In the genomic region with DNA sequence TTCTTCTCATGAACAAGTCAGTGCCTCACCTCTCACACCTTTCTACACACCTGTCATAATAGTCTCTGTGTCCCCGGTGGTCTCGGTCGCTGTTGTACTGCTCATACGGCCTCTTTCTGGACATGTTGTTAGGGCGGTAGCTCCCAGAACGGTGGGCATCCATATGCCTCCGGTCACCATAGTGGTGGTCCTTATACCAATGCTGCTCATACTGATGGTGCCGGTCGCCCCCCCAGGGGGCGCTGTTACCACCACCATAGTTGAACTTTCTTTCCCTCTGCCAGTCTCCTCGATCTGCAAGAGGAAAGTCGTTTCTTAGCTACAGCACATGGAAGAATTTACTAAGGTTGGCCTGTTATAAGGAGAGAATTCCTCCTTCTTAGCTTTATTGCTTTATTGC, we compare ENCODE assay signal across 10 mouse cellular contexts.
DNase-seq lines count a peak whose midpoint lies in the region; ATAC-seq and TF ChIP-seq lines count a peak whose summit lies in the region.
"Had no signal": no experiment of that assay in that cellular context is flagged by ENCODE, and none has a peak within 500 bp of the region (broad histone marks: within the 10 kb centered on the region; RNA-seq: fewer than 3 reads in every experiment).

No protein-coding gene starts in this region.

- in situ Hi-C loops in ES-E14 (cut with MboI; ENCODE audit: low sequenced_read_pairs in 2 of 2, unreplicated experiment in 2 of 2): no loop called here

- DNase-seq in adrenal gland, postnatal 14 days: peak; percentile 34
- DNase-seq in adrenal gland, adult 2 months: no peak
- no peak for DNase-seq in limb, embryonic 10.5 days (ENCODE audit: low spot score)
- DNase-seq in ES-E14 (ENCODE audit: low read depth, low spot score): peak; percentile 33
- DNase-seq in liver, embryonic 14.5 days (ENCODE audit: low read depth in 3 of 3, low spot score in 3 of 3): no peak
- DNase-seq in ovary, adult 18-20 months (ENCODE audit: low spot score): no peak
- DNase-seq in embryo, embryonic 10 days (ENCODE audit: low spot score): no peak
- DNase-seq: gastrocnemius, postnatal 36 days had no signal

- TF ChIP-seq CTCF in liver, embryonic 14.5 days (IDR thresholded peaks at IDR 0.05; ENCODE audit: low read depth): peak; percentile 56

- H3K4me3 ChIP-seq in limb, embryonic 13.5 days: no peak overlapping the region
- no peak overlapping the region for H3K4me3 ChIP-seq in limb, embryonic 10.5 days
- no peak overlapping the region for H3K4me3 ChIP-seq in ES-E14 (ENCODE audit: insufficient read depth in 1 of 2, low read depth in 1 of 2, low read length in 2 of 2, poor library complexity in 1 of 2, severe bottlenecking in 1 of 2)
- H3K4me3 ChIP-seq in liver, embryonic 14.5 days (ENCODE audit: insufficient read depth in 1 of 2, low read depth in 2 of 2, low read length in 2 of 2): no peak overlapping the region
- H3K4me3 ChIP-seq: midbrain, embryonic 15.5 days had no signal

- ATAC-seq in limb, embryonic 13.5 days (ENCODE audit: low FRiP score, low read depth): peak; percentile 36; the same call in 1 of the 2 replicates
- ATAC-seq in liver, embryonic 14.5 days (ENCODE audit: insufficient read depth): no peak
- ATAC-seq: midbrain, embryonic 15.5 days had no signal

- no peaks in the 10 kb centered on the region for H3K4me1 ChIP-seq in limb, embryonic 13.5 days
- H3K4me1 ChIP-seq in limb, embryonic 10.5 days: no peaks in the 10 kb centered on the region
- peaks cover 0 to 2% of the 10 kb centered on the region in 2 experiments; a peak in 1 of 4 replicates for H3K4me1 ChIP-seq in ES-E14 (ENCODE audit: control insufficient read depth in 2 of 2, insufficient read depth in 2 of 2, low read length in 2 of 2, poor library complexity in 1 of 2)
- no peaks in the 10 kb centered on the region for H3K4me1 ChIP-seq in liver, embryonic 14.5 days (replicated peaks; ENCODE audit: control insufficient read depth in 2 of 2, insufficient read depth in 2 of 2, low read length in 1 of 2)

- H3K27ac ChIP-seq in limb, embryonic 13.5 days: no peak overlapping the region
- no peak overlapping the region for H3K27ac ChIP-seq in limb, embryonic 10.5 days
- no peak overlapping the region for H3K27ac ChIP-seq in ES-E14 (ENCODE audit: insufficient read depth, low read depth, low read length, poor library complexity, severe bottlenecking)
- H3K27ac ChIP-seq in liver, embryonic 14.5 days: no peak overlapping the region
- H3K27ac ChIP-seq: midbrain, embryonic 15.5 days had no signal

- peaks cover 83% of the 10 kb centered on the region for H3K36me3 ChIP-seq in limb, embryonic 13.5 days
- peaks cover 89% of the 10 kb centered on the region for H3K36me3 ChIP-seq in limb, embryonic 10.5 days
- H3K36me3 ChIP-seq in ES-E14 (ENCODE audit: control insufficient read depth, insufficient read depth, low read length, poor library complexity, severe bottlenecking): peaks cover 39% of the 10 kb centered on the region
- peaks cover 71% of the 10 kb centered on the region for H3K36me3 ChIP-seq in liver, embryonic 14.5 days (replicated peaks; ENCODE audit: control insufficient read depth, insufficient read depth, low read depth)

- TF ChIP-seq EP300 in liver, embryonic 14.5 days (IDR thresholded peaks at IDR 0.05; ENCODE audit: low read depth): no peak

- no peak overlapping the region for H3K4me2 ChIP-seq in limb, embryonic 13.5 days (replicated peaks)
- H3K4me2 ChIP-seq in liver, embryonic 14.5 days (ENCODE audit: low read depth): no peak overlapping the region
- H3K4me2 ChIP-seq: midbrain, embryonic 15.5 days had no signal

- no peaks in the 10 kb centered on the region for H3K27me3 ChIP-seq in limb, embryonic 13.5 days
- no peaks in the 10 kb centered on the region for H3K27me3 ChIP-seq in limb, embryonic 10.5 days (ENCODE audit: low read depth, poor library complexity, severe bottlenecking)
- no peaks in the 10 kb centered on the region for H3K27me3 ChIP-seq in liver, embryonic 14.5 days (ENCODE audit: control insufficient read depth, insufficient read depth, low read length)
- H3K27me3 ChIP-seq: midbrain, embryonic 15.5 days had no signal

- H3K9me3 ChIP-seq in limb, embryonic 13.5 days: no peaks in the 10 kb centered on the region
- H3K9me3 ChIP-seq in limb, embryonic 10.5 days (replicated peaks): no peaks in the 10 kb centered on the region
- H3K9me3 ChIP-seq in ES-E14 (ENCODE audit: control insufficient read depth, insufficient read depth, low read depth, low read length): no peaks in the 10 kb centered on the region
- no peaks in the 10 kb centered on the region for H3K9me3 ChIP-seq in liver, embryonic 14.5 days (ENCODE audit: control insufficient read depth, low read length)
- H3K9me3 ChIP-seq: midbrain, embryonic 15.5 days had no signal

- WGBS in limb, embryonic 13.5 days: 73% methylated on average over 12 of the region's 12 CpGs
- 80% methylated on average over 12 of the region's 12 CpGs for WGBS in limb, embryonic 10.5 days
- WGBS in liver, embryonic 14.5 days (ENCODE audit: insufficient replicate concordance): 74% methylated on average over 12 of the region's 12 CpGs

- no peak overlapping the region for H3K9ac ChIP-seq in limb, embryonic 13.5 days
- no peak overlapping the region for H3K9ac ChIP-seq in ES-E14 (ENCODE audit: insufficient read depth, low read depth, low read length, poor library complexity, severe bottlenecking)
- H3K9ac ChIP-seq in liver, embryonic 14.5 days (replicated peaks): no peak overlapping the region
- H3K9ac ChIP-seq: midbrain, embryonic 15.5 days had no signal

TF ChIP-seq in ES-E14, 5 proteins besides CTCF, POLR2A, EP300 and RAD21:
- TF ChIP-seq ZNF384 (IDR thresholded peaks at IDR 0.05; ENCODE audit: low read depth, low read length) (no peak), HCFC1 (IDR thresholded peaks at IDR 0.05; ENCODE audit: borderline replicate concordance, insufficient read depth, low read length) (no peak), MAFK (IDR thresholded peaks at IDR 0.05; ENCODE audit: insufficient read depth, low read depth, low read length) (no peak), ZC3H11A (IDR thresholded peaks at IDR 0.05; ENCODE audit: borderline replicate concordance, low read depth, low read length) (no peak), CHD2 (IDR thresholded peaks at IDR 0.05; ENCODE audit: low read depth, low read length) (no peak)

Comparison
In these comparisons a context has a peak if more than half of its experiments do, and no peak if none do; other contexts are left out.
1. DNase-seq: peak in adrenal gland, postnatal 14 days (single experiment) and ES-E14 (single experiment); none in adrenal gland, adult 2 months (single experiment), limb, embryonic 10.5 days (single experiment), liver, embryonic 14.5 days (0 of 3), ovary, adult 18-20 months (single experiment) and embryo, embryonic 10 days (single experiment).